Mouse (Mus musculus) bone marrow, adult 2 months (tissue): ENCODE measurements at regions not wholly inside any gene's neighbourhood (a gene's known extent, or its start where the extent isn't known, plus 50 kb on each side); places are given as distances from the start of the nearest gene placed in this dataset.

Experiments
- H3K27ac ChIP-seq: fragments of 200-500 bp; 2 replicates; pipeline ENCODE4 v1.5.1; 2012; ENCODE audit warnings: low read depth, mild to moderate bottlenecking, control low read depth, inconsistent platforms, low read length; ENCODE audit not compliant: control insufficient read depth, poor library complexity, insufficient read depth
- H3K4me1 ChIP-seq: fragments of 200-500 bp; 2 replicates; pipeline ENCODE4 v1.6.1; 2011; ENCODE audit warnings: low read length; ENCODE audit not compliant: control insufficient read depth, insufficient read depth
- H3K4me3 ChIP-seq: fragments of 200-500 bp; replicated peaks from 2 replicates; pipeline ENCODE3; 2011; ENCODE audit warnings: mild to moderate bottlenecking, low read depth, low read length, control low read depth; ENCODE audit not compliant: control insufficient read depth
- CTCF ChIP-seq: fragments of 200-500 bp; IDR thresholded peaks from 2 replicates; pipeline ENCODE4 v1.5.1; 2011; ENCODE audit warnings: low read length, control low read depth; ENCODE audit not compliant: control insufficient read depth, insufficient read depth
- POLR2A ChIP-seq: fragments of 200-500 bp; IDR thresholded peaks from 2 replicates; pipeline ENCODE4 v1.6.1; 2011; ENCODE audit warnings: low read depth, mild to moderate bottlenecking, control low read depth, low read length, borderline replicate concordance; ENCODE audit not compliant: control insufficient read depth
- WGBS: fragments of 180-500 bp; shearing (Covaris S2); methylation state at CpG from one replicate; pipeline ENCODE4 v1.1.7; 2018; 5-methylcytosine and 5-hydroxymethylcytosine counted together

DNA sequence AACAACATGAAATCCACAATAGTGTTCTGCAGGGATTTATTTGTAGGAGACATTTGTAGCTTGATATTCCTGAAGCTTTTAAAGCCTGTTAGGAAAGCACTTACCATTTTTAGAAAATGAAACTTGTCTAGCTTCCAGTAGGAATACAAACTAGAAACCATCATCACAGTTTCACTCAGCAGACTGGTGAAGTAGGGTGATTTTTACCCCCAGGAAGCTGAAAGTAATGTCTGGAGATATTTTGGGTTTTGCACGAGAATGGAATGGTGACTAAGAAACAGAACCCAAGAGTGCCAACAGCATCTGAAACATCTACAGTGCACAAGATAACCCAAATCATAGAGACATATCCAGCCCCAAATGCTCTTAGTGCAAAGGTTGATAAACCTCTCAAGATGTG lies 196.1 kb upstream of the Gm6657 start:
- 73% methylated on average over 1 of the region's 1 CpGs for WGBS
- Histone ChIP-seq H3K27ac (no peak overlapping the region), H3K4me1 (no peaks in the 10 kb centered on the region; the same call in 1 of the 2 replicates), H3K4me3 (no peak overlapping the region)
- TF ChIP-seq POLR2A (no peak), CTCF (no peak)

DNA sequence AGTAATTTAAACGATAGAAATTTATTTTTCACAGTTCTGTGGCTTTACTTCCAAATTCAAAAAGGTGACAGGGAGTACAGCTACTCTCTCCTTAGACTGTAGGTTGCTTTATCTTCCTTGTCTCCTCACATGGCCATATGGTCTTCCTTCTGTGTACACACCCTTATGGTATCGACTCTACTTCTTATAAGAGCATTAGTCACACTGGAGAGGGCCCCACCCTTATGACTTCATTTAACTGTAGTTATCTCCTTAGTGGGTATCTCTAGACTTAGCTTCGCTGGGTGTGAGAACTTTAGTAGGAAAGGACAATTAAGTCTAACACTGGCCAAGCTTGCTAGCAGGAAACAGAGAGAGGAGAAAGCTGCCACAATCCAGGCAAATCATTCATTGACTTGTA lies 193.6 kb upstream of the Gm6657 start:
- Histone ChIP-seq H3K27ac (no peak overlapping the region), H3K4me3 (no peak overlapping the region), H3K4me1 (no peaks in the 10 kb centered on the region; the same call in 1 of the 2 replicates)
- TF ChIP-seq CTCF, result no peak
- no peak for TF ChIP-seq POLR2A
- WGBS, result 70% methylated on average over 3 of the region's 3 CpGs

DNA sequence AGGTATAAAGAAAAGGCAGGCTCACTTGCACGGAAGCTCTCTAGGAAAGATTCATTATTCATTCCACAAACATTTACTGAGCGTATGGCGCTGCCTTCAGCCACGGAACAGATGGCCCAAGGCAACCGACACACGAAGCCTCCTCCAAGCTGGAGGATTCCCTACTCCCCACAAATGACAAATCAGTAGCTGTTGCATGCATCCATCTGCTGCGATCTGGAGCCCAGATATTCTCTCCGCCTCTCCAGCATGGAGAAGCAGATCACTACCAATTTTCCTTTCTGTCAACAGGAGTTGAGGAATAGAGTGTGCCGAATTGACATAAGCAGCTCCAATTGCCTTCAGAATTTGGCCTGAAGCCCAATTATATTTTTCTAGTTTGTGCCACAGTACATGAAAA lies 192.2 kb upstream of the Gm6657 start:
- no peak overlapping the region for H3K4me3 ChIP-seq
- no peak overlapping the region for H3K27ac ChIP-seq
- H3K4me1 ChIP-seq, result no peaks in the 10 kb centered on the region; the same call in 1 of the 2 replicates
- WGBS, result 89% methylated on average over 9 of the region's 9 CpGs
- no peak for TF ChIP-seq POLR2A
- no peak for TF ChIP-seq CTCF

DNA sequence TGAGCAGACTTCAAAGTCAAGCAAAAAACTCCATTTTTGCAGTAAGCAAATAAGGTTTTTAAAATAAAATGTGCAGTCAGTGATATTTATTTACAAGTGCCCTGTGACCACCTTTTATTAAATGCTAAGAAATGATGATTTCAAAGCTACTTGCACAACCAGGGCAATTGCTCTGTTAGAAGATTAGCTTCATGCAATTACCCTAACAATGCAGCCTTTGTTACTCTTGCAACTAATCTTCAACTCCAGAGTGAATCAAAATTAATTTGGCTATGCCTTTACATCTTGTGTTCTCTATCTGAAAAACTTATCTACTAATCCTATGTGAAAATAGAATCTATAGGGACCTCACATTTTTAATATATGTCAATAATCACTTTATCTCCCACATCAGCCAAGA lies 160.3 kb upstream of the Gm6657 start:
- no peak overlapping the region for H3K27ac ChIP-seq

DNA sequence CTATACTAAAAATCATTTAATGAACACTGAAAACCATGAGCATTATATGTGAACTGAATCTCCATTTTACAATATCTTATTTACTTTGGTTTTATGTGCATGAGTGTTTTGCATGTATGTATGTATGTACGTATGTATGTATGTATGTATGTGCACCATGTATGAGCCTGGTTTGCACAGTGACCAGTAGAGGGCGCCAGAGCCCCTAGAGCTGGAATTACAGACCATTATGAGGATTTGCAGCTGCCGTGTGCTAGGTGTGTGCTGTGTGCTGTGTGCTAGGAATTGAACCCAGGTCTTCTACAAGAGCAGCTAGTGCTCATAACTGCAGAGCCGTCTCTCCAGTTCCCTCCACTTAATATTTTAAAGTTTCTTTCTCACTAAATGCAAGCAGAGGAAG lies 147.5 kb upstream of the Gm6657 start:
- WGBS, result 81% methylated on average over 4 of the region's 4 CpGs
- H3K27ac ChIP-seq, result no peak overlapping the region
- H3K4me3 ChIP-seq, result no peak overlapping the region
- TF ChIP-seq CTCF (0 out of 2 replicates have a peak, but pooled peaks have one; percentile 21), POLR2A (no peak)
- H3K4me1 ChIP-seq, result no peaks in the 10 kb centered on the region

More for the DNA sequence above, 160.3 kb upstream of the Gm6657 start:
- Histone ChIP-seq H3K4me3 (no peak overlapping the region), H3K4me1 (no peaks in the 10 kb centered on the region)
- TF ChIP-seq POLR2A (no peak), CTCF (no peak)

DNA sequence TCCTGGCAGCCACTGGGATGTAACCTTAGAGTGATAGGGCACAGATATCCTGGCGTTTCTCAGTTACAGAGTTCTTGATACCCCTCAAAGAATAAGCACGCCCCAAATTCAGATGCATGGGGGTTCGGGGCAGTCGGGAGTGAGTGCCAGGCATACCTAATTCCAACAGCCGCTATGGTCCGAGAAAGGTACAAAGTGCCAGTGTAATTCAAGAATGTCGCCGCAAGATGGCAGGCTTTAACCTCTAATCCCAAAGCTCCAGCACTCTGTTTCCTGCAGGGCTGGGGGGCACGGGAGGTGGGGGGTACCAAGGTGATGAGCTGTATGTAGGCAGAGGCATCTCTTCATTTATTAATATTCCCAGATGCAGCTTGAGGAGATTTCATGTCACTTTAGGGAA lies 138.1 kb upstream of the Gm6657 start:
- H3K4me3 ChIP-seq, result no peak overlapping the region
- H3K27ac ChIP-seq, result no peak overlapping the region
- H3K4me1 ChIP-seq, result no peaks in the 10 kb centered on the region
- 3% methylated on average over 9 of the region's 9 CpGs for WGBS
- TF ChIP-seq POLR2A, result no peak
- TF ChIP-seq CTCF, result peak; percentile 35; the same call in 1 of the 2 replicates

- WGBS, result 90% methylated on average over 3 of the region's 3 CpGs
- H3K4me3 ChIP-seq, result no peak overlapping the region
Observed at GRCm38 (mm10) chr12:78057166-78057565, 136.9 kb upstream of the Gm6657 start.

DNA sequence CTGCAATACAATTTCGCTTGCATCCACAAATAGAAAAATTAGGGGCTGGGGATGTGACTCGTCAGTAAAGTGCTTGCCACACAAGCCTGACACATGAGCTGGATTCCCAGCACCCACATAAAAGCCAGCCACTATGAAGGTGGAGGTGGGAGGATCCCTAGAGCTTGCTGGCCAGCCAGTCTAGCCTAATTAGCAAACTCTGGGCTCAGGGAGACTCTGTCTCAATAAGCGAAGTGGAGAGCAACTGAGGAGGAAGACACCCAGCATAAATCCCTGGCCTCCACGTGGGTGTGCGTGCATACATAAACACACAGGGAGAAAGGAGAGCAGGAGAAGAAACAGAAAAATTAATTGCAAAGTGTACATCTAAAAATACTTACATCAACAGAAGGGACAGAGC lies 134.1 kb upstream of the Gm6657 start:
- Histone ChIP-seq H3K4me1 (no peaks in the 10 kb centered on the region), H3K27ac (no peak overlapping the region), H3K4me3 (no peak overlapping the region)
- WGBS, result 69% methylated on average over 5 of the region's 5 CpGs
- TF ChIP-seq POLR2A (no peak), CTCF (no peak)

More at GRCm38 (mm10) chr12:78057166-78057565, 136.9 kb upstream of the Gm6657 start:
- H3K27ac ChIP-seq, result no peak overlapping the region
- TF ChIP-seq CTCF (no peak), POLR2A (no peak)
- no peaks in the 10 kb centered on the region for H3K4me1 ChIP-seq

- Histone ChIP-seq H3K27ac (no peak overlapping the region), H3K4me3 (no peak overlapping the region), H3K4me1 (no peaks in the 10 kb centered on the region)
- 77% methylated on average over 6 of the region's 6 CpGs for WGBS
- TF ChIP-seq POLR2A (no peak), CTCF (no peak)
Observed at GRCm38 (mm10) chr12:78066024-78066423, 128.0 kb upstream of the Gm6657 start.
